In the genomic region with DNA sequence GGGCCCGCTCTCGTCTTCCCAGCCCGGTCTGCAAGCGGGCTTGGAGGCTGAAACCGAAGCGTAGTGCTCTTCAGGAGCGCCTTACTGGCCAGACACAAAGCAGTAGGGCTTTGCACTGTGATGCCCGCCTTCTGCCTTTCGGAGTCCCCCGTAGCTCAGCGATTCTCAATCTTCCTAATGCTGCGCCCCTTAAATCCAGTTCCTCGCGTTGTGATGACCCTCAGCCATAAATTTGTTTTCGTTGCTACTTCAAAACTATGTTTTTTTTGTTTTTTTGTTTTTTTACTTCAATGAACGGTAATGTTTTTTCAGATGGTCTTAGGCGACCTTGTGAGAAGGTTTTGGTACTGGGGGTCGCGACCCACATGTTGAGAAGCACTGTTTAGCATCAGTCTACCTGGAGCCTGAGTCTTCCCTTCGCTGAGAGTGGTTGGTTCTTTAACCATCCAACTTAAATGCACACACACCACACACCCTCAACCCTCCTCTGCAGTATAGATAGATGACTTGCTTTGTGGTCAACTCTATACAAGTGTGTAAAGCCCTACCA, we compare ENCODE assay signal across 8 mouse cellular contexts. TPM values are rescaled to one million over a fixed set of nuclear protein-coding genes. Genes with fewer than 3 reads are reported as not detected.
DNase-seq lines count a peak whose midpoint lies in the region; ATAC-seq and TF ChIP-seq lines count a peak whose summit lies in the region.

No protein-coding gene starts in this region.

- H3K4me3 ChIP-seq in kidney, adult 2 months (ENCODE audit: insufficient read depth, low read depth, low read length) = peak overlapping the region; percentile 96
- peak overlapping the region; percentile 98 for H3K4me3 ChIP-seq in hindbrain, embryonic 16.5 days (ENCODE audit: low read length)
- H3K4me3 ChIP-seq in midbrain, embryonic 14.5 days (replicated peaks; ENCODE audit: low read depth, low read length) = peak overlapping the region; percentile 98

- no peak for TF ChIP-seq POLR2A in kidney, adult 2 months (IDR thresholded peaks at IDR 0.05; ENCODE audit: low read depth, low read length)

- peak overlapping the region; percentile 82 for H3K4me2 ChIP-seq in hindbrain, embryonic 16.5 days (ENCODE audit: low read length)
- H3K4me2 ChIP-seq in midbrain, embryonic 14.5 days (ENCODE audit: low read length) = peak overlapping the region; percentile 97

- TF ChIP-seq CTCF in kidney, adult 2 months (conservative IDR thresholded peaks at IDR 0.05; ENCODE audit: insufficient read depth, insufficient read length, low read depth, low read length) = no peak

- peak overlapping the region; percentile 89 for H3K27ac ChIP-seq in kidney, adult 2 months (ENCODE audit: insufficient read depth, low read depth, low read length)
- H3K27ac ChIP-seq in hindbrain, embryonic 16.5 days (ENCODE audit: low read depth, low read length) = peak overlapping the region; percentile 80
- H3K27ac ChIP-seq in midbrain, embryonic 14.5 days (replicated peaks; ENCODE audit: low read depth, low read length) = peak overlapping the region; percentile 89

- ATAC-seq in common myeloid progenitor, adult 5-6 weeks (replicated peaks; ENCODE audit: low read depth, poor library complexity, severe bottlenecking) = peak; percentile 17
- ATAC-seq in hindbrain, embryonic 16.5 days = no peak; the same call in 1 of the 2 replicates
- ATAC-seq in midbrain, embryonic 14.5 days (ENCODE audit: low FRiP score, low TSS enrichment) = no peak

- H3K27me3 ChIP-seq in kidney, adult 2 months (replicated peaks; ENCODE audit: control insufficient read depth, insufficient read depth, low read length) = no peaks in the 10 kb centered on the region
- H3K27me3 ChIP-seq in hindbrain, embryonic 16.5 days (replicated peaks; ENCODE audit: control insufficient read depth, insufficient read depth, low read length) = no peaks in the 10 kb centered on the region
- H3K27me3 ChIP-seq in midbrain, embryonic 14.5 days (ENCODE audit: control insufficient read depth, insufficient read depth, low read length) = no peaks in the 10 kb centered on the region

- no peak for DNase-seq in kidney, adult 2 months
- no peak for DNase-seq in kidney, adult 8-10 months
- no peak for DNase-seq in midbrain, embryonic 14.5 days
- no peak for DNase-seq in gastrocnemius, postnatal 4 days (ENCODE audit: low spot score in 2 of 2)
- no peak for DNase-seq in ovary, postnatal 14 days (ENCODE audit: low spot score)
- no peak for DNase-seq in thymus, postnatal 0 days (ENCODE audit: low spot score)

- peak overlapping the region; percentile 93 for H3K9ac ChIP-seq in hindbrain, embryonic 16.5 days (ENCODE audit: low read depth, low read length)
- H3K9ac ChIP-seq in midbrain, embryonic 14.5 days (replicated peaks; ENCODE audit: low read length) = peak overlapping the region; percentile 90

- 1% methylated on average over 20 of the region's 20 CpGs for WGBS in kidney, adult 2 months
- WGBS in hindbrain, embryonic 16.5 days = under 1% methylated on average over 20 of the region's 20 CpGs
- 1% methylated on average over 20 of the region's 20 CpGs for WGBS in midbrain, embryonic 14.5 days

- peaks cover 5% of the 10 kb centered on the region; the same call in 1 of the 2 replicates for H3K4me1 ChIP-seq in kidney, adult 2 months (ENCODE audit: control insufficient read depth, insufficient read depth, low read length)
- peaks cover 13% of the 10 kb centered on the region for H3K4me1 ChIP-seq in hindbrain, embryonic 16.5 days (ENCODE audit: control insufficient read depth, insufficient read depth, low read depth, low read length)
- peaks cover 17% of the 10 kb centered on the region for H3K4me1 ChIP-seq in midbrain, embryonic 14.5 days (ENCODE audit: control insufficient read depth, insufficient read depth, low read length)

- H3K9me3 ChIP-seq in hindbrain, embryonic 16.5 days (ENCODE audit: control insufficient read depth, low read length) = no peaks in the 10 kb centered on the region
- no peaks in the 10 kb centered on the region for H3K9me3 ChIP-seq in midbrain, embryonic 14.5 days (ENCODE audit: control insufficient read depth, low read length)

- H3K36me3 ChIP-seq in kidney, adult 2 months (ENCODE audit: control insufficient read depth, insufficient read depth, low read length) = no peaks in the 10 kb centered on the region
- no peaks in the 10 kb centered on the region for H3K36me3 ChIP-seq in hindbrain, embryonic 16.5 days (ENCODE audit: control insufficient read depth, insufficient read depth, low read length)
- no peaks in the 10 kb centered on the region for H3K36me3 ChIP-seq in midbrain, embryonic 14.5 days (ENCODE audit: control insufficient read depth, insufficient read depth, low read length)

RNA-seq across cellular contexts. Expression of a gene that starts 15.2 kb away (rescaled TPM):
- 48.5 and 80.2 TPM in 2 replicates for polyA plus RNA-seq in kidney, adult 2 months (2012; rRNA removed)
- total RNA-seq in common myeloid progenitor, adult 5-6 weeks (2017) = 326 and 362 TPM in 2 replicates
- polyA plus RNA-seq in hindbrain, embryonic 16.5 days (2015; fragmentation: Nextera tagmentation; extraction: Ambion mirVana) = 383 and 402 TPM in 2 replicates
- 448 and 461 TPM in 2 replicates for polyA plus RNA-seq in midbrain, embryonic 14.5 days (2014; fragmentation: Nextera tagmentation; extraction: Ambion mirVana)
- 100 to 1,000 TPM; 240 to 247 TPM for total RNA-seq in gastrocnemius, postnatal 4 days (2021)
- polyA plus RNA-seq in thymus, postnatal 0 days (2015; fragmentation: Nextera tagmentation; extraction: Ambion mirVana) = 720 and 727 TPM in 2 replicates
